Mouse (Mus musculus): ENCODE data around the gene Gm20518. TPM values are rescaled to one million over a fixed set of nuclear protein-coding genes. Genes with fewer than 3 reads are reported as not detected.

Gene Gm20518
- polyA plus RNA-seq, 1 experiment from 2014 or later = not detected

GRCm38 (mm10) chr16:17933594-17934444 is 42.3 kb upstream of the Gm20518 start:
- TF ChIP-seq CTCF (IDR thresholded peaks at IDR 0.05; ENCODE audit: low read depth) = no peak
- peak; percentile 33; the same call in 1 of the 2 replicates for TF ChIP-seq EP300 (IDR thresholded peaks at IDR 0.05; ENCODE audit: low read depth)
- Histone ChIP-seq H3K27me3 (ENCODE audit: insufficient read depth, low read length) (no peaks in the 10 kb centered on the region), H3K9ac (replicated peaks) (no peak overlapping the region), H3K9me3 (ENCODE audit: low read length) (no peaks in the 10 kb centered on the region), H3K36me3 (replicated peaks; ENCODE audit: insufficient read depth, low read length) (no peaks in the 10 kb centered on the region), H3K4me1 (ENCODE audit: insufficient read depth) (peaks cover 5% of the 10 kb centered on the region), H3K27ac (ENCODE audit: low read depth) (0 out of 2 replicates have a peak overlapping the region, but pooled peaks have one; percentile 1), H3K4me2 (ENCODE audit: low read depth, low read length) (no peak overlapping the region), H3K4me3 (ENCODE audit: low read depth, low read length) (no peak overlapping the region)
- ATAC-seq = peak; percentile 30; the same call in 1 of the 2 replicates
- 52% methylated on average over 9 of the region's 9 CpGs for whole genome bisulfite sequencing (ENCODE audit: insufficient replicate concordance)
- DNase-seq = peak; percentile 13

GRCm38 (mm10) chr16:17931906-17932460 is 40.5 kb upstream of the Gm20518 start:
- Histone ChIP-seq H3K36me3 (replicated peaks; ENCODE audit: insufficient read depth, low read length) (no peaks in the 10 kb centered on the region), H3K4me3 (ENCODE audit: low read depth, low read length) (no peak overlapping the region), H3K9me3 (ENCODE audit: low read length) (no peaks in the 10 kb centered on the region), H3K27me3 (ENCODE audit: insufficient read depth, low read length) (no peaks in the 10 kb centered on the region), H3K4me1 (ENCODE audit: insufficient read depth) (peaks cover 15% of the 10 kb centered on the region), H3K27ac (ENCODE audit: low read depth) (no peak overlapping the region), H3K4me2 (ENCODE audit: low read depth, low read length) (no peak overlapping the region), H3K9ac (replicated peaks) (no peak overlapping the region)
- DNase-seq = no peak
- 80% methylated on average over 5 of the region's 5 CpGs for WGBS (ENCODE audit: insufficient replicate concordance)
- no peak for ATAC-seq
- TF ChIP-seq CTCF (IDR thresholded peaks at IDR 0.05; ENCODE audit: low read depth) = no peak
- no peak for TF ChIP-seq EP300 (IDR thresholded peaks at IDR 0.05; ENCODE audit: low read depth)

GRCm38 (mm10) chr16:17929631-17930030 is 38.2 kb upstream of the Gm20518 start:
- Histone ChIP-seq H3K27ac (ENCODE audit: low read depth) (no peak overlapping the region), H3K27me3 (ENCODE audit: insufficient read depth, low read length) (no peaks in the 10 kb centered on the region), H3K9me3 (ENCODE audit: low read length) (no peaks in the 10 kb centered on the region), H3K4me1 (ENCODE audit: insufficient read depth) (peaks cover 15% of the 10 kb centered on the region), H3K9ac (replicated peaks) (no peak overlapping the region), H3K36me3 (replicated peaks; ENCODE audit: insufficient read depth, low read length) (peaks cover 7% of the 10 kb centered on the region; the same call in 1 of the 2 replicates), H3K4me3 (ENCODE audit: low read depth, low read length) (no peak overlapping the region), H3K4me2 (ENCODE audit: low read depth, low read length) (no peak overlapping the region)
- TF ChIP-seq CTCF (IDR thresholded peaks at IDR 0.05; ENCODE audit: low read depth) (no peak), EP300 (IDR thresholded peaks at IDR 0.05; ENCODE audit: low read depth) (no peak)
- peak; percentile 11 for DNase-seq
- ATAC-seq = no peak
- WGBS (ENCODE audit: insufficient replicate concordance) = 78% methylated on average over 2 of the region's 2 CpGs

GRCm38 (mm10) chr16:17929211-17929610 is 37.7 kb upstream of the Gm20518 start:
- H3K4me2 ChIP-seq (ENCODE audit: low read depth, low read length) = no peak overlapping the region
- no peak overlapping the region for H3K4me3 ChIP-seq (ENCODE audit: low read depth, low read length)
- DNase-seq = peak; percentile 13
- peaks cover 10% of the 10 kb centered on the region for H3K4me1 ChIP-seq (ENCODE audit: insufficient read depth)
- WGBS (ENCODE audit: insufficient replicate concordance) = 19% methylated on average over 2 of the region's 2 CpGs
- no peak overlapping the region for H3K27ac ChIP-seq (ENCODE audit: low read depth)
- ATAC-seq = no peak
- TF ChIP-seq EP300 (IDR thresholded peaks at IDR 0.05; ENCODE audit: low read depth) (no peak), CTCF (IDR thresholded peaks at IDR 0.05; ENCODE audit: low read depth) (no peak)
- H3K9me3 ChIP-seq (ENCODE audit: low read length) = no peaks in the 10 kb centered on the region
- H3K9ac ChIP-seq (replicated peaks) = no peak overlapping the region
- H3K36me3 ChIP-seq (replicated peaks; ENCODE audit: insufficient read depth, low read length) = peaks cover 7% of the 10 kb centered on the region; the same call in 1 of the 2 replicates
- no peaks in the 10 kb centered on the region for H3K27me3 ChIP-seq (ENCODE audit: insufficient read depth, low read length)

- H3K27ac ChIP-seq (ENCODE audit: low read depth) = peak overlapping the region; percentile 87
- DNase-seq (peak; percentile 77), ATAC-seq (peak; percentile 78)
- peak overlapping the region; percentile 99 for H3K4me2 ChIP-seq (ENCODE audit: low read depth, low read length)
- peaks cover 7% of the 10 kb centered on the region; the same call in 1 of the 2 replicates for H3K36me3 ChIP-seq (replicated peaks; ENCODE audit: insufficient read depth, low read length)
- peaks cover 10% of the 10 kb centered on the region for H3K4me1 ChIP-seq (ENCODE audit: insufficient read depth)
- no peaks in the 10 kb centered on the region for H3K27me3 ChIP-seq (ENCODE audit: insufficient read depth, low read length)
- H3K9me3 ChIP-seq (ENCODE audit: low read length) = no peaks in the 10 kb centered on the region
- H3K4me3 ChIP-seq (ENCODE audit: low read depth, low read length) = peak overlapping the region; percentile 71
- 3% methylated on average over 9 of the region's 9 CpGs for WGBS (ENCODE audit: insufficient replicate concordance)
- peak overlapping the region; percentile 78 for H3K9ac ChIP-seq (replicated peaks)
- peak; percentile 76 for TF ChIP-seq CTCF (IDR thresholded peaks at IDR 0.05; ENCODE audit: low read depth)
- TF ChIP-seq EP300 (IDR thresholded peaks at IDR 0.05; ENCODE audit: low read depth) = peak; percentile 40; the same call in 1 of the 2 replicates
Observed at GRCm38 (mm10) chr16:17928627-17929104, 37.2 kb upstream of the Gm20518 start.

GRCm38 (mm10) chr16:17928087-17928580 is 36.7 kb upstream of the Gm20518 start, which contains the start of gene Slc25a1:
TSS of gene Slc25a1 (minus strand) at chr16:17928219.
- under 1% methylated on average over 46 of the region's 47 CpGs for WGBS (ENCODE audit: insufficient replicate concordance)
- no peak for TF ChIP-seq EP300 (IDR thresholded peaks at IDR 0.05; ENCODE audit: low read depth)
- TF ChIP-seq CTCF (IDR thresholded peaks at IDR 0.05; ENCODE audit: low read depth) = no peak
- H3K4me1 ChIP-seq (ENCODE audit: insufficient read depth) = peaks cover 10% of the 10 kb centered on the region
- H3K9me3 ChIP-seq (ENCODE audit: low read length) = no peaks in the 10 kb centered on the region
- peak within 1 kb of the TSS; percentile 87 for H3K27ac ChIP-seq (ENCODE audit: low read depth)
- peak; percentile 74 for ATAC-seq
- no peaks in the 10 kb centered on the region for H3K27me3 ChIP-seq (ENCODE audit: insufficient read depth, low read length)
- H3K36me3 ChIP-seq (replicated peaks; ENCODE audit: insufficient read depth, low read length) = peaks cover 7% of the 10 kb centered on the region; the same call in 1 of the 2 replicates
- DNase-seq = peak; percentile 86
- peak within 1 kb of the TSS; percentile 99 for H3K4me2 ChIP-seq (ENCODE audit: low read depth, low read length)
- peak within 1 kb of the TSS; percentile 78 for H3K9ac ChIP-seq (replicated peaks)
- H3K4me3 ChIP-seq (ENCODE audit: low read depth, low read length) = peak within 1 kb of the TSS; percentile 71

Measured in liver, postnatal 0 days (tissue).